ENCODE assay signal across 8 mouse cellular contexts in the genomic region with DNA sequence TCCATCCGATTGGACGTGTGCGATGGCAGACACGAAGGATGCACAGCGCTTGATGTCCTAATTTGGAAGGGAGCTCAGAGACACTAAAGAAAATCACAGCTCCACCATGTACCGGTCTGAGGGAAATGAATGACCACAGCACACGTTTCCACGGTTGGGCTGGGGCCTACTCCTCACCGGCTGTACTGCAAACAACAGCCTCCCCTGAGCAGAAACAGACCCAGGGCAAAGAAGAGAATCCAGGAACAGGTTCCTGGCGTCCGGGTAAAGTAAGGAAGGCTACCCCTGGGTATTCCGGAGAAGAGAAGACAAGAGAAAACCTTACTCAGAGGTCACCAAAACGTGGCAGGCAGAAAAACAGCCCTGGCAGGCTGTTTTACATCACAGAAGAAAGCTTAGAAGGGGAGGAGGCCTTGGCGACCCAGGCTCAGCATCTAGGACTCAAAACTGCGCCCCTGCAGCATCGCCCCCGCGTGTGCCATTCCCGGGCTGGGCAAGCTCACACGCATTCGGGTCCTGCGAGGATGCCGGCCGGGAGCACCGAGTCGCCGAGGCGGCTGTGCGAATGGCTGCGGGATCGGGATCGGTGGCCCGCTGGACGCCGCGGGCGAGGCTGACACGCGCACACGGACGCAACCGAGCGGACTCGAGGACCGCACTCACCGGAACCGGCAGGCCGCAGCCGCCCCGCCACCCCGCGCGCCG. TPM values are rescaled to one million over a fixed set of nuclear protein-coding genes. Genes with fewer than 3 reads are reported as not detected.
DNase-seq lines count a peak whose midpoint lies in the region; ATAC-seq lines count a peak whose summit lies in the region.

No protein-coding gene starts in this region.

- peak overlapping the region; percentile 90 for H3K4me3 ChIP-seq in forebrain, embryonic 14.5 days (ENCODE audit: low read depth, low read length)
- H3K4me3 ChIP-seq in midbrain, embryonic 12.5 days: peak overlapping the region; percentile 91

- peaks cover 11% of the 10 kb centered on the region for H3K4me1 ChIP-seq in forebrain, embryonic 14.5 days (ENCODE audit: control insufficient read depth, insufficient read depth, low read length)
- peaks cover 23% of the 10 kb centered on the region for H3K4me1 ChIP-seq in midbrain, embryonic 12.5 days

- peak overlapping the region; percentile 75 for H3K4me2 ChIP-seq in forebrain, embryonic 14.5 days (ENCODE audit: low read length)
- H3K4me2 ChIP-seq in midbrain, embryonic 12.5 days (replicated peaks): peak overlapping the region; percentile 70

- peak; percentile 79 for ATAC-seq in forebrain, embryonic 14.5 days
- ATAC-seq in midbrain, embryonic 12.5 days (ENCODE audit: low FRiP score, low read depth): peak; percentile 76

- no peaks in the 10 kb centered on the region for H3K36me3 ChIP-seq in forebrain, embryonic 14.5 days (ENCODE audit: control insufficient read depth, insufficient read depth, low read length)
- no peaks in the 10 kb centered on the region for H3K36me3 ChIP-seq in midbrain, embryonic 12.5 days

- DNase-seq in adrenal gland, postnatal 10 days: peak; percentile 28
- DNase-seq in adrenal gland, adult (ENCODE audit: inconsistent age in 2 of 2, low spot score in 1 of 2): no peak
- peak; percentile 3 for DNase-seq in ovary, adult 18-20 months (ENCODE audit: low spot score)
- no peak for DNase-seq in ovary, postnatal 36 days (ENCODE audit: low spot score)
- peak; percentile 73 for DNase-seq in forebrain, embryonic 14.5 days (ENCODE audit: low spot score)
- peak; percentile 32 to 43 for DNase-seq in layer of hippocampus, postnatal 36 days
- DNase-seq in testis, postnatal 14 days (ENCODE audit: low spot score): peak; percentile 14

- WGBS in forebrain, embryonic 14.5 days: under 1% methylated on average over 54 of the region's 54 CpGs
- WGBS in midbrain, embryonic 12.5 days: under 1% methylated on average over 48 of the region's 54 CpGs

- peak overlapping the region; percentile 90 for H3K9ac ChIP-seq in forebrain, embryonic 14.5 days (ENCODE audit: low read length)
- peak overlapping the region; percentile 90 for H3K9ac ChIP-seq in midbrain, embryonic 12.5 days (replicated peaks)

- peak overlapping the region; percentile 79 for H3K27ac ChIP-seq in forebrain, embryonic 14.5 days (ENCODE audit: low read depth, low read length)
- peak overlapping the region; percentile 92 for H3K27ac ChIP-seq in midbrain, embryonic 12.5 days (replicated peaks)

- H3K9me3 ChIP-seq in forebrain, embryonic 14.5 days (replicated peaks; ENCODE audit: control insufficient read depth, low read length): no peaks in the 10 kb centered on the region
- H3K9me3 ChIP-seq in midbrain, embryonic 12.5 days: no peaks in the 10 kb centered on the region

- H3K27me3 ChIP-seq in forebrain, embryonic 14.5 days (replicated peaks; ENCODE audit: control insufficient read depth, insufficient read depth, low read length): no peaks in the 10 kb centered on the region
- 0 out of 2 replicates have a peak, but pooled peaks cover 3% of the 10 kb centered on the region for H3K27me3 ChIP-seq in midbrain, embryonic 12.5 days

RNA-seq across cellular contexts. Expression of a gene that starts 0.8 kb away (rescaled TPM):
- 10 to 100 TPM; 13.3 to 14.8 TPM for total RNA-seq in adrenal gland, postnatal 10 days (2021)
- 6.8 and 7.2 TPM in 2 replicates for polyA plus RNA-seq in forebrain, embryonic 14.5 days (2014; fragmentation: Nextera tagmentation; extraction: Ambion mirVana)
- 10 to 100 TPM; 67.9 to 69.7 TPM for total RNA-seq in layer of hippocampus, postnatal 36 days (2021)
- polyA plus RNA-seq in midbrain, embryonic 12.5 days (2016; fragmentation: Nextera tagmentation; extraction: Ambion mirVana): 10.1 and 10.4 TPM in 2 replicates

RNA-seq across cellular contexts. Expression of a gene that starts 32.5 kb away (rescaled TPM):
- total RNA-seq in adrenal gland, postnatal 10 days (2021): 10 to 100 TPM; 36.0 to 44.2 TPM
- polyA plus RNA-seq in forebrain, embryonic 14.5 days (2014; fragmentation: Nextera tagmentation; extraction: Ambion mirVana): 17.7 and 18.7 TPM in 2 replicates
- 10 to 100 TPM; 51.1 to 53.8 TPM for total RNA-seq in layer of hippocampus, postnatal 36 days (2021)
- polyA plus RNA-seq in midbrain, embryonic 12.5 days (2016; fragmentation: Nextera tagmentation; extraction: Ambion mirVana): 10.2 and 12.0 TPM in 2 replicates

Comparison
In these comparisons a context has a peak if more than half of its experiments do, and no peak if none do; other contexts are left out.
1. DNase-seq: peak in adrenal gland, postnatal 10 days (single experiment), ovary, adult 18-20 months (single experiment), forebrain, embryonic 14.5 days (single experiment), layer of hippocampus, postnatal 36 days (2 of 2) and testis, postnatal 14 days (single experiment); none in adrenal gland, adult (0 of 2) and ovary, postnatal 36 days (single experiment).
2. RNA of a gene that starts 0.8 kb away (total RNA-seq): 67.9 to 69.7 TPM in layer of hippocampus, postnatal 36 days; 13.3 to 14.8 TPM in adrenal gland, postnatal 10 days; every median in the first group is over 4 times any median in the second.